Mouse (Mus musculus): ENCODE measurements around the gene Ebf1. TPM values are rescaled to one million over a fixed set of nuclear protein-coding genes. Genes with fewer than 3 reads are reported as not detected.

Gene Ebf1
- polyA plus RNA-seq, 1 experiment: 2.7 TPM

DNA sequence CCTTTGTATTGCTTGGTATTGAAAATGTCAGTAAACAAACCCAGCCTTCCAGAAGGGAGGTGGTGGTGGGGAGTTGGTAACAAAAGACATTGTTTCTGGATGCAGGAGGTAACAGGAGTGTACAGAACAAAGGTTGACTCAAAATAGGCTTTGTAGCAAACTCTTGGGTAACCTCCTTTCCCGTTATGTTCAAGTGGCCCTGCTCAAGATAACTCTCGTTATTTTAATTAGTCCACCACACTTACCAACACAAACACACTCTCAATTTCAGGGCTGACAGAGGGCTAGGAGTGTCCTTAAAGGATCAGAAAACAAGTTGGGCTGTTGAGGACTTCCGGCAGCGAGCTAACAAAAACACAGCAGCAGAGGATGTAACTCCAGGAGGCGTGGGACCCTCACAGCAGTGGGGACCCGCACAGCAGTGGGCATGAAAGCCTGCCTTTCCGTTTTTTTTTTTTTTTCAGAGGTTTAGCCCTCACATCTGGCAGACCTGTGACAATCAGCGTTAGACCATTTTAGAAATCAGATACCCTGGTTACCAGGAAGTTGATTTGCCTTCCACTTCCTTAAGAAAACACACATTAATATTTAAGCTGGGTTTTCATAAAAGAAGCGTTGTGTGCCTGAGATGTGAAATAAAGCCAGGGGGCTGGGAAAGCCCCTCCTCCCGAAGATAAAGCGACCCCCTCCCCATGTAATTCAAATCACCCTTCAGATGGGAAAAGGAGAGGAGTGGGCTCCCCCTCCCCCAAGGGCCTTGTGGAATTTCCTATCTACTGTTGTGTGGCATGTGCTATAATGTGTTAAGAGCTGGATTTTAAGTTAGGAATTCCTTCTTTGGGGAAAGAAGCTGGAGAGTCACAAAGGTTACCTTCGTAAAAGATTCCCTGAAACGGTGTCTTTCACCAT lies 90.5 kb downstream of the Ebf1 start:
- Histone ChIP-seq H3K4me3 (no peak overlapping the region), H3K36me3 (ENCODE audit: control insufficient read depth, insufficient read depth) (no peaks in the 10 kb centered on the region), H3ac (ENCODE audit: control insufficient read depth, insufficient read length) (no peak overlapping the region), H3K79me2 (ENCODE audit: control insufficient read depth, insufficient read depth) (no peaks in the 10 kb centered on the region), H3K27me3 (ENCODE audit: control insufficient read depth, insufficient read depth, insufficient read length) (no peaks in the 10 kb centered on the region), H3K4me2 (ENCODE audit: low read depth) (no peak overlapping the region)
- no peak for TF ChIP-seq POLR2AphosphoS2 (IDR thresholded peaks at IDR 0.05; ENCODE audit: insufficient read length, low read depth)
- no peak for TF ChIP-seq TCF3 (IDR thresholded peaks at IDR 0.05; ENCODE audit: insufficient read length, low read depth)
- no peak for TF ChIP-seq REST (IDR thresholded peaks at IDR 0.05; ENCODE audit: insufficient read depth, insufficient read length)
- TF ChIP-seq MYOG (IDR thresholded peaks at IDR 0.05; ENCODE audit: control insufficient read depth in 1 of 3, insufficient read depth in 1 of 3, insufficient read length in 2 of 3, low read depth in 2 of 3): no peak
- no peak for TF ChIP-seq MYOD1 (IDR thresholded peaks at IDR 0.05; ENCODE audit: control insufficient read depth in 1 of 3, insufficient read length in 2 of 3, low read depth in 2 of 3)
- no peak for TF ChIP-seq SRF (IDR thresholded peaks at IDR 0.05; ENCODE audit: control insufficient read depth, insufficient read length, low read depth)
- TF ChIP-seq POLR2A (IDR thresholded peaks at IDR 0.05; ENCODE audit: insufficient read length, low read depth): no peak
- no peak for TF ChIP-seq USF1 (IDR thresholded peaks at IDR 0.05; ENCODE audit: low read depth)
- no peak for TF ChIP-seq CEBPB (IDR thresholded peaks at IDR 0.05; ENCODE audit: insufficient read depth, poor library complexity, severe bottlenecking)
- TF ChIP-seq E2F4 (IDR thresholded peaks at IDR 0.05; ENCODE audit: insufficient read depth): no peak
- no peak for TF ChIP-seq TCF12 (IDR thresholded peaks at IDR 0.05; ENCODE audit: insufficient read depth, poor library complexity, severe bottlenecking)
- no peak for TF ChIP-seq MAX (IDR thresholded peaks at IDR 0.05; ENCODE audit: low read depth)

DNA sequence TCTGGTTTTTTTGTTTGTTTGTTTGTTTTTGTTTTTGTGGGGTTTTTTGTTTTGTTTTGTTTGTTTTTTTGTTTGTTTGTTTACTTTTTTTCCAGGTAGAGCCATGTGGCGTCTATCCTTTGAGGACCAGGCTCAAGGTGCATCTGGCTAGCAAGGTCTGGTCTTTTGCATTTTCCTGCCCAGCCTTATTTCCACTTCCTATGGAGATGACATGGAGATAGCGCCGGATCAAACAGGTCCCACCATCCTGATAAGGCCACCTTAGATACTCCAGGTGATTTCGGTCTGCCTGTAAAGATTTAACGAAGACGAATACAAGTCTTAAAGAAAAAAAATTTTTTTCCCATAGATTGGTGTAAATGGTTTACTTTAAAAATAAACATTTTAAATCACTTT lies 91.2 kb downstream of the Ebf1 start:
- Histone ChIP-seq H3K79me2 (ENCODE audit: control insufficient read depth, insufficient read depth) (no peaks in the 10 kb centered on the region), H3K27me3 (ENCODE audit: control insufficient read depth, insufficient read depth, insufficient read length) (no peaks in the 10 kb centered on the region), H3ac (ENCODE audit: control insufficient read depth, insufficient read length) (no peak overlapping the region), H3K4me3 (no peak overlapping the region), H3K4me2 (ENCODE audit: low read depth) (no peak overlapping the region), H3K36me3 (ENCODE audit: control insufficient read depth, insufficient read depth) (no peaks in the 10 kb centered on the region)
- TF ChIP-seq USF1 (IDR thresholded peaks at IDR 0.05; ENCODE audit: low read depth): no peak
- no peak for TF ChIP-seq TCF12 (IDR thresholded peaks at IDR 0.05; ENCODE audit: insufficient read depth, poor library complexity, severe bottlenecking)
- TF ChIP-seq CEBPB (IDR thresholded peaks at IDR 0.05; ENCODE audit: insufficient read depth, poor library complexity, severe bottlenecking): no peak
- no peak for TF ChIP-seq MYOG (IDR thresholded peaks at IDR 0.05; ENCODE audit: control insufficient read depth in 1 of 3, insufficient read depth in 1 of 3, insufficient read length in 2 of 3, low read depth in 2 of 3)
- no peak for TF ChIP-seq TCF3 (IDR thresholded peaks at IDR 0.05; ENCODE audit: insufficient read length, low read depth)
- no peak for TF ChIP-seq REST (IDR thresholded peaks at IDR 0.05; ENCODE audit: insufficient read depth, insufficient read length)
- TF ChIP-seq SRF (IDR thresholded peaks at IDR 0.05; ENCODE audit: control insufficient read depth, insufficient read length, low read depth): no peak
- no peak for TF ChIP-seq POLR2A (IDR thresholded peaks at IDR 0.05; ENCODE audit: insufficient read length, low read depth)
- TF ChIP-seq E2F4 (IDR thresholded peaks at IDR 0.05; ENCODE audit: insufficient read depth): no peak
- TF ChIP-seq POLR2AphosphoS2 (IDR thresholded peaks at IDR 0.05; ENCODE audit: insufficient read length, low read depth): no peak
- no peak for TF ChIP-seq MYOD1 (IDR thresholded peaks at IDR 0.05; ENCODE audit: control insufficient read depth in 1 of 3, insufficient read length in 2 of 3, low read depth in 2 of 3)
- no peak for TF ChIP-seq MAX (IDR thresholded peaks at IDR 0.05; ENCODE audit: low read depth)

DNA sequence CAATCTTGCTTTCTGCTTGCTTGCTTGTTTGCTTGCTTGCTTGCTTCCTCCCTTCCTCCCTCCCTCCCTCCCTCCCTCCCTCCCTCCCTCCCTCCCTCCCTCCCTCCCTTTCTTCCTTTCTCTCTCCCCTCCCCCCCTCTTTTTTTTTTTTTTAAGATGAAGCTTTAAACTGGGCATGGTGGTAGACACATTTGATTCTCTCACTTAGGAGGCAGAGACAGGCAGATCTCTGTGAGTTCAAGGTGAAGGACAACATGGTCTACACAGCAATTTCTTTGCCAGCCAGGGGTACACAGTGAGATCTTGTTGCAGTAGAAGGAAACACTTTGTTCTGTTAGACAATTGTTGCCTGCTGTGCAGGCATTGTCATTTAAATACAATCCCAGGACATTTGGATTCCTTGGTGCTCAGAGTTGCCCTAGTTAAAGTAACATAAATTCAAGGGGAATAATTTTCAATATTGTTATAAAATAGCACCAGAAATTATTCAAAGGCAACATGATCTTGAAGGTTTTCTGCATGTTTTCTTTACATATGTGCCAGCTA lies 92.0 kb downstream of the Ebf1 start:
- H3K27me3 ChIP-seq (ENCODE audit: control insufficient read depth, insufficient read depth, insufficient read length): no peaks in the 10 kb centered on the region
- no peak overlapping the region for H3K4me3 ChIP-seq
- TF ChIP-seq E2F4 (IDR thresholded peaks at IDR 0.05; ENCODE audit: insufficient read depth) (no peak), CEBPB (IDR thresholded peaks at IDR 0.05; ENCODE audit: insufficient read depth, poor library complexity, severe bottlenecking) (no peak), POLR2A (IDR thresholded peaks at IDR 0.05; ENCODE audit: insufficient read length, low read depth) (no peak), MYOG (IDR thresholded peaks at IDR 0.05; ENCODE audit: control insufficient read depth in 1 of 3, insufficient read depth in 1 of 3, insufficient read length in 2 of 3, low read depth in 2 of 3) (no peak), SRF (IDR thresholded peaks at IDR 0.05; ENCODE audit: control insufficient read depth, insufficient read length, low read depth) (no peak), USF1 (IDR thresholded peaks at IDR 0.05; ENCODE audit: low read depth) (no peak), MYOD1 (IDR thresholded peaks at IDR 0.05; ENCODE audit: control insufficient read depth in 1 of 3, insufficient read length in 2 of 3, low read depth in 2 of 3) (no peak), TCF12 (IDR thresholded peaks at IDR 0.05; ENCODE audit: insufficient read depth, poor library complexity, severe bottlenecking) (no peak), MAX (IDR thresholded peaks at IDR 0.05; ENCODE audit: low read depth) (no peak), POLR2AphosphoS2 (IDR thresholded peaks at IDR 0.05; ENCODE audit: insufficient read length, low read depth) (no peak), REST (IDR thresholded peaks at IDR 0.05; ENCODE audit: insufficient read depth, insufficient read length) (no peak), TCF3 (IDR thresholded peaks at IDR 0.05; ENCODE audit: insufficient read length, low read depth) (no peak)
- H3K36me3 ChIP-seq (ENCODE audit: control insufficient read depth, insufficient read depth): no peaks in the 10 kb centered on the region
- no peak overlapping the region for H3ac ChIP-seq (ENCODE audit: control insufficient read depth, insufficient read length)
- no peak overlapping the region for H3K4me2 ChIP-seq (ENCODE audit: low read depth)
- H3K79me2 ChIP-seq (ENCODE audit: control insufficient read depth, insufficient read depth): no peaks in the 10 kb centered on the region

DNA sequence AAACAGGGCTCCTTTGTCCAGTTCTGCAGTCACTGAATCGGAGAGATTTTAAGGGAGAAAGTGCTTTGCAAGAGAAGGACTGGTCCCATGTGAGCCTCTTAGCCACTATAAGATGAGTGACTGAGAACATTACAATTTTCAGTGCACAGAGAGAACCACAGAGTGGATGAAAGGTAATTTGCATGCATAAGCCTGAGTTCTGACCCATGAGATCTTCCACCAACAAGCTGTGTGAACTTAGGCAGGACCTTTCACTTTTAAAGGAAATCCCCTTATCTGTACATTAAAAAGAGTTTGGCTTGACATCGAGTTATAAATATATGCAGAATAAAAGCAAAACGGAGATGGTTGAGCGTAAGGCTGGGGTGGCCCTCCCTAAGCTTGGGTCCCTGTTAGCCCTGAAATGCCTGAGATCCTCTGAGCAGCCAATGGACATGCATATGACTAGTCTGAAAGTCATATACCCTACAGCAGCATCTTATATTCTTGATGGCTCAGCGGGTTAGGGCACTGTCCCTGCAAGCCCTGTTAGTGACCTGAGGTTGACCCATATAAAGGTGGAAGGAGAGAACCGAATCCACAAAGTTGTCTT lies 92.8 kb downstream of the Ebf1 start:
- Histone ChIP-seq H3K4me2 (ENCODE audit: low read depth) (no peak overlapping the region), H3K79me2 (ENCODE audit: control insufficient read depth, insufficient read depth) (no peaks in the 10 kb centered on the region), H3K27me3 (ENCODE audit: control insufficient read depth, insufficient read depth, insufficient read length) (no peaks in the 10 kb centered on the region), H3K4me3 (no peak overlapping the region), H3ac (ENCODE audit: control insufficient read depth, insufficient read length) (no peak overlapping the region), H3K36me3 (ENCODE audit: control insufficient read depth, insufficient read depth) (no peaks in the 10 kb centered on the region)
- TF ChIP-seq MYOG (IDR thresholded peaks at IDR 0.05; ENCODE audit: control insufficient read depth in 1 of 3, insufficient read depth in 1 of 3, insufficient read length in 2 of 3, low read depth in 2 of 3): no peak
- no peak for TF ChIP-seq MYOD1 (IDR thresholded peaks at IDR 0.05; ENCODE audit: control insufficient read depth in 1 of 3, insufficient read length in 2 of 3, low read depth in 2 of 3)
- no peak for TF ChIP-seq TCF12 (IDR thresholded peaks at IDR 0.05; ENCODE audit: insufficient read depth, poor library complexity, severe bottlenecking)
- no peak for TF ChIP-seq TCF3 (IDR thresholded peaks at IDR 0.05; ENCODE audit: insufficient read length, low read depth)
- no peak for TF ChIP-seq SRF (IDR thresholded peaks at IDR 0.05; ENCODE audit: control insufficient read depth, insufficient read length, low read depth)
- no peak for TF ChIP-seq POLR2A (IDR thresholded peaks at IDR 0.05; ENCODE audit: insufficient read length, low read depth)
- TF ChIP-seq MAX (IDR thresholded peaks at IDR 0.05; ENCODE audit: low read depth): no peak
- no peak for TF ChIP-seq E2F4 (IDR thresholded peaks at IDR 0.05; ENCODE audit: insufficient read depth)
- no peak for TF ChIP-seq REST (IDR thresholded peaks at IDR 0.05; ENCODE audit: insufficient read depth, insufficient read length)
- no peak for TF ChIP-seq POLR2AphosphoS2 (IDR thresholded peaks at IDR 0.05; ENCODE audit: insufficient read length, low read depth)
- no peak for TF ChIP-seq CEBPB (IDR thresholded peaks at IDR 0.05; ENCODE audit: insufficient read depth, poor library complexity, severe bottlenecking)
- no peak for TF ChIP-seq USF1 (IDR thresholded peaks at IDR 0.05; ENCODE audit: low read depth)

Data from myocyte (in vitro differentiated cells).